Mouse (Mus musculus): Measurements from ENCODE around the gene Tcte3.
"Not testable (repeated sequence)": the region's sequence is repeated elsewhere in the genome, so short reads cannot be mapped to it uniquely, and the experiment has no call there.

The Tcte3 gene

DNA sequence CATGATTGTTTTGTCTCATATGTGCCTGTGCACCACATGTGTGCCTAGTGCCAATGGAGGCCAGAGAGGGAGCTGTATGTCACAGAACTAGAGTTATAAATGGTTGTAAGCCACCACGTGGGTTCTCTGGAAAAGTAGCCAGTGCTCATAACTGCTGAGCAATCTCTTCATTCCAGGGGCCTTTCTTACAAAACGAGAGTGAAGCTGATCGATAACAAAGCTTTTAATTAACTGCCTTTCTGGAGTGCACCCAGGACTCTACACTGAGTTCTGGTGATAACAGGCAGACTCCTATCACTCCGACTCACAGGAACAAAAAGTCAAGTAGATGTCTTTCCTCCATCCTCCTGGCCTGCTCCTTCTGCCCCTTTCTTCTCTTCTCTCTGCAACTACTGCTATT is 9.9 kb downstream of the Tcte3 start:
- not testable (repeated sequence) for DNase-seq (ENCODE audit: low spot score)

- not testable (repeated sequence) for DNase-seq (ENCODE audit: low spot score)
Observed at GRCm38 (mm10) chr17:15025513-15025912, 15.8 kb downstream of the Tcte3 start.

- DNase-seq (ENCODE audit: low spot score), result not testable (repeated sequence)
Observed at GRCm38 (mm10) chr17:15024502-15025193, 16.6 kb downstream of the Tcte3 start.

- DNase-seq (ENCODE audit: low spot score), result not testable (repeated sequence)
Observed at GRCm38 (mm10) chr17:15023878-15024492, 17.3 kb downstream of the Tcte3 start.

GRCm38 (mm10) chr17:15021503-15022220 is 19.6 kb downstream of the Tcte3 start:
- DNase-seq (ENCODE audit: low spot score), result not testable (repeated sequence)

GRCm38 (mm10) chr17:15009706-15010413 is 31.4 kb downstream of the Tcte3 start, which contains the start of gene Gm3435:
Gene Gm3435, plus strand, starts transcription at chr17:15010176.
- DNase-seq (ENCODE audit: low spot score), result not testable (repeated sequence)

DNA sequence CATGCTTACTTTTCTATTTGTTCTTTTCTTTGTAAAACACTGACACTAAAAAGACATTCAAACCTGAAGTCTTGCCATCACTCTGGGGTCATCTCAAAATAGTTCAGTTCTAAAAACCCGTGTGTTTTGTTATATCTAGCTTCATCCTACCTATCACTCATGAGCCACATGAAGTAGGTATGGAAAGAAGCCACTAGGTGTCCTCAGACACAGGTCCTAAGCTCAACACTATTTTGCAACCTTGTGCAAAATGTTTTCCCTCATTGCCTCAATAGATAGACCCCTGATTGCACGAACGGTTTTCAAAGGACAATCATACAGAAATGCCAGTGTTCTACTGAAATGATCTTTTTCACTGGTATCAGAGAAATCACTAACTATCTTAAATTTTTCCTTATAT is 32.2 kb downstream of the Tcte3 start:
- not testable (repeated sequence) for DNase-seq (ENCODE audit: low spot score)

DNA sequence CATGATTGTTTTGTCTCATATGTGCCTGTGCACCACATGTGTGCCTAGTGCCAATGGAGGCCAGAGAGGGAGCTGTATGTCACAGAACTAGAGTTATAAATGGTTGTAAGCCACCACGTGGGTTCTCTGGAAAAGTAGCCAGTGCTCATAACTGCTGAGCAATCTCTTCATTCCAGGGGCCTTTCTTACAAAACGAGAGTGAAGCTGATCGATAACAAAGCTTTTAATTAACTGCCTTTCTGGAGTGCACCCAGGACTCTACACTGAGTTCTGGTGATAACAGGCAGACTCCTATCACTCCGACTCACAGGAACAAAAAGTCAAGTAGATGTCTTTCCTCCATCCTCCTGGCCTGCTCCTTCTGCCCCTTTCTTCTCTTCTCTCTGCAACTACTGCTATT is 41.2 kb downstream of the Tcte3 start:
- DNase-seq (ENCODE audit: low spot score), result not testable (repeated sequence)

DNA sequence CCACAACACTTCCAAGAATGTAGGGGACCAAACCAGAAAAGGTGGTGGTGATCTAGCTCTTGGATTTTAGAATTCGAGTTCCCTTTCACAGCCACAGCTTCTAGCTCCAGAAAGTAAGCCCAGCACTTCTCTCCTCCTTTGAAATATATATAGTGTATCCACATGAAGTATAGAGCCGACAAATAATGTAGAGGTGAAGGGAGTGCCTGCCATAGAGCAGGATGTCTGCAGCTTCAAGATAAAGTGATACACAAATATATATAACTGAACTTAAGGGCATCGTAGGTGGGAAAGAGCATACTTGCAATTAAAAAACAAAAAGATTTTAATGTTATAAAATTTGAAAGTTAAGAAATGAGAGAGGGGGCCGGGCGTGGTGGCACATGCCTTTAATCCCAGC is 47.1 kb downstream of the Tcte3 start:
- not testable (repeated sequence) for DNase-seq (ENCODE audit: low spot score)

DNA sequence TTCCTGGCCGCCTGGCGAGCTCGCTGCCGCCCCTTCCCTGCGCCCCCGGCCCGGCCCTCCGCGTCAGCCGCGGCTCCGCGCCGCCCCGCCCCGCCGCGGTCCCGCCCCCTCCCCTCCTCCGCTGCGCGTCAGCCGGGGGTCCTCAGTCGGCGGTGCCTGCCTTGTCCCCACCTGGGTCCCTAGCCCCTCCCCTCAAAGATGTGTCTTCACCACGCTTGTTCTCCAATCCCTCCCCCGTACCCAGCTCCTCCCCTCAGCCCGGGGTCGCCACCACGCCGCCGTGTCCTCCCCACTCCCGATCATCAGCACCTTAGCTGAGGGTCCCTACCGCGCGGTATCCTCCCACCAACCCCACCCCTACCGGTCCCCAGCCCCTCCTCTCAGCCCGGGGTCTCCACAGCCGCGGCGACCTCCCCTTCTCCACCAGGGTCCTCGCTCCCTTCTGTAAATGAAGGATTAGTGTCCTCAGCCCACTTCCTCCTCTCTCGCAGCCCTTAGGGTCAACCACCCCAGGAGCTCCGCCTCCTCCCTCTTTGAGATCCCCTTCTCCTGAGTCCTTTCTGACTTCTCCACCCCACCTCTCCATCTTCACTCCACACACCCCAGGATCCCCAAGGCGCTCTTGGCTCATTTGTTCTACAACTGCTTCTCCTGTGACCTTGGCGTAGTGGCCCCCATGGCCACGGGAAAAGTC is 48.0 kb downstream of the Tcte3 start:
- not testable (repeated sequence) for DNase-seq (ENCODE audit: low spot score)

DNA sequence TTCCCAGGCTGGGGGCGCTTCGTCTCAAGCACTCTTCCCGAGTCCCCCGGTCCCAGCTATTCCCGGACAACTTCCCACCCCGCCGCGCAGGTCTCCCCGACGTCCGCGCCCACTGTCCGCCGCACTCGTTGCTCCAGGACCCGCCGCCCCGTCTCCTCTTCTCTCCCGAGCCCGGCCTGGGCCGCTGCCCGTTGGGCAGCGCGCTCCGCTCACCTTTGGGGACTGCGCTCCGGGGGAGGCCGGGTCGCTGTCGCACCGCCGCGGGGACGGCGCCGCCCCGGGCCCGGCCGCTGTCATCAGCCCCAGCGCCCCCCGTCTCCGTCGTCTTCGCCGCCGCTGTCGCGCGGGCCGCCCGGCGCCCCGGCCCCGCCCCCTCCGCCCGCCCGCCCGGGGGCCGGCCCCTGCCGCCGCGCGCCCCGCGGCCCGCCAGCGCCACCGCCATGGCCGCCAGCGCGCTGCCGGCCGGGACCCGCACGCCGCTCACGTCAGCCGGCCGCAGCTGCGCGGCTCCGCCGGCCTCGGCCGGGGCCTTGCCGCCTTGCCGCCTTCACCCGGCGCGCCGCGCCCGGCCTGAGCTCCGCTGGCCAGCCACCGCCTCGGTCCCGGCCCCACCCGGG is 48.7 kb downstream of the Tcte3 start:
- DNase-seq (ENCODE audit: low spot score), result not testable (repeated sequence)

- not testable (repeated sequence) for DNase-seq (ENCODE audit: low spot score)
Observed at GRCm38 (mm10) chr17:14990116-14990702, 51.1 kb downstream of the Tcte3 start.

GRCm38 (mm10) chr17:14978362-14979038 is 62.8 kb downstream of the Tcte3 start, which contains the start of the genes 9030025P20Rik and Gm3417:
Gene 9030025P20Rik, plus strand, starts transcription at chr17:14978468.
Gene Gm3417, minus strand, starts transcription at chr17:14978790.
- DNase-seq (ENCODE audit: low spot score), result not testable (repeated sequence)

DNA sequence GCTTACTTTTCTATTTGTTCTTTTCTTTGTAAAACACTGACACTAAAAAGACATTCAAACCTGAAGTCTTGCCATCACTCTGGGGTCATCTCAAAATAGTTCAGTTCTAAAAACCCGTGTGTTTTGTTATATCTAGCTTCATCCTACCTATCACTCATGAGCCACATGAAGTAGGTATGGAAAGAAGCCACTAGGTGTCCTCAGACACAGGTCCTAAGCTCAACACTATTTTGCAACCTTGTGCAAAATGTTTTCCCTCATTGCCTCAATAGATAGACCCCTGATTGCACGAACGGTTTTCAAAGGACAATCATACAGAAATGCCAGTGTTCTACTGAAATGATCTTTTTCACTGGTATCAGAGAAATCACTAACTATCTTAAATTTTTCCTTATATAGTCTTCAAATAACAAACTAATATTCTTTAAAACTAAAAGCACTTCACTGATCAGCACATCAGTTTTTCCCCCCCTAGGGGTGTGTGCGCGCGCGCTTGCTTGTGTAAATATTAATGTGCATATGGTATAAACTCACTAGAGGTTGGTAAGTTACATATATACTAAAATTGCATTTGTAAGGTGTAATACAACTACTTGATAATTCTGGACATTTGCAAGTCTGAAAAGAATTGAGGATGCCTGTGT is 63.4 kb downstream of the Tcte3 start:
- not testable (repeated sequence) for DNase-seq (ENCODE audit: low spot score)

All from yolk sac, embryonic 10.5 days (tissue).